Mouse (Mus musculus): ENCODE measurements around the gene 4931409K22Rik.

The 4931409K22Rik gene

GRCm38 (mm10) chr5:24556709-24557108 lies at the start of gene 4931409K22Rik:
Gene 4931409K22Rik, minus strand, starts transcription at chr5:24556809.
- no peak for DNase-seq

- DNase-seq = no peak
Observed at GRCm38 (mm10) chr5:24605980-24606665, 49.5 kb upstream of the 4931409K22Rik start.

GRCm38 (mm10) chr5:24605321-24605979 lies 48.8 kb upstream of the 4931409K22Rik start:
- DNase-seq = no peak

GRCm38 (mm10) chr5:24604656-24605100 lies 48.1 kb upstream of the 4931409K22Rik start:
- DNase-seq = peak; percentile 77

- DNase-seq = no peak
Observed at GRCm38 (mm10) chr5:24604080-24604655, 47.6 kb upstream of the 4931409K22Rik start.

- no peak for DNase-seq
Observed at GRCm38 (mm10) chr5:24603431-24604010, 46.9 kb upstream of the 4931409K22Rik start.

- peak; percentile 61 for DNase-seq
Observed at GRCm38 (mm10) chr5:24602751-24603343, 46.2 kb upstream of the 4931409K22Rik start.

- no peak for DNase-seq
Observed at GRCm38 (mm10) chr5:24601911-24602750, 45.5 kb upstream of the 4931409K22Rik start.

- no peak for DNase-seq
Observed at GRCm38 (mm10) chr5:24601071-24601835, 44.6 kb upstream of the 4931409K22Rik start.

- DNase-seq = no peak
Observed at GRCm38 (mm10) chr5:24600236-24600635, 43.6 kb upstream of the 4931409K22Rik start.

- DNase-seq = no peak
Observed at GRCm38 (mm10) chr5:24599137-24599536, 42.5 kb upstream of the 4931409K22Rik start.

- DNase-seq = peak; percentile 54
Observed at GRCm38 (mm10) chr5:24598570-24599006, 42.0 kb upstream of the 4931409K22Rik start.

- no peak for DNase-seq
Observed at GRCm38 (mm10) chr5:24597901-24598569, 41.4 kb upstream of the 4931409K22Rik start.

- peak; percentile 75 for DNase-seq
Observed at GRCm38 (mm10) chr5:24597221-24597728, 40.7 kb upstream of the 4931409K22Rik start.

GRCm38 (mm10) chr5:24596519-24597171 lies 40.0 kb upstream of the 4931409K22Rik start:
- no peak for DNase-seq

GRCm38 (mm10) chr5:24595786-24596380 lies 39.3 kb upstream of the 4931409K22Rik start:
- no peak for DNase-seq

GRCm38 (mm10) chr5:24595261-24595660 lies 38.7 kb upstream of the 4931409K22Rik start:
- no peak for DNase-seq

- DNase-seq = no peak
Observed at GRCm38 (mm10) chr5:24594346-24594745, 37.7 kb upstream of the 4931409K22Rik start.

- DNase-seq = no peak
Observed at GRCm38 (mm10) chr5:24593928-24594327, 37.3 kb upstream of the 4931409K22Rik start.
